Mouse (Mus musculus) embryonic facial prominence, embryonic 11.5 days (tissue): ENCODE data around the gene Gm10130. TPM values are rescaled to one million over a fixed set of nuclear protein-coding genes. Genes with fewer than 3 reads are reported as not detected.
"Not testable (repeated sequence)": the region's sequence is repeated elsewhere in the genome, so short reads cannot be mapped to it uniquely, and the experiment has no call there.

Experiments used
- ATAC-seq: fragments of 200-750 bp; cut with Nextera tagmentation; replicated peaks from 2 replicates; pipeline ENCODE4 v1.8.0; 2017; ENCODE audit warnings: low read depth; ENCODE audit not compliant: insufficient number of reproducible peaks, low FRiP score, low TSS enrichment
- DNase-seq: peaks from one replicate; pipeline ENCODE4 v3.0.0-alpha.2; 2015; ENCODE audit warnings: low spot score
- H3K27ac ChIP-seq: fragments of 300-500 bp; sonication (generic); replicated peaks from 2 replicates; pipeline ENCODE4 v1.5.1; 2014; ENCODE audit warnings: mild to moderate bottlenecking, low read depth, low read length, control low read depth
- H3K27me3 ChIP-seq: fragments of 300-500 bp; sonication (generic); 2 replicates; pipeline ENCODE4 v1.6.1; 2014; ENCODE audit warnings: mild to moderate bottlenecking, low read length, moderate library complexity, mixed read lengths; ENCODE audit not compliant: control insufficient read depth, insufficient read depth
- H3K36me3 ChIP-seq: fragments of 300-500 bp; sonication (generic); replicated peaks from 2 replicates; pipeline ENCODE4 v1.6.1; 2014; ENCODE audit warnings: low read depth, mild to moderate bottlenecking, low read length, moderate library complexity, mixed read lengths; ENCODE audit not compliant: control insufficient read depth, insufficient read depth
- H3K4me1 ChIP-seq: fragments of 300-500 bp; sonication (generic); 2 replicates; pipeline ENCODE4 v1.6.1; 2014; ENCODE audit warnings: low read length, mixed read lengths; ENCODE audit not compliant: control insufficient read depth, insufficient read depth
- H3K4me2 ChIP-seq: fragments of 300-500 bp; sonication (generic); 2 replicates; pipeline ENCODE4 v1.6.1; 2014; ENCODE audit warnings: low read depth, mild to moderate bottlenecking, control low read depth, low read length, moderate library complexity
- H3K4me3 ChIP-seq: fragments of 300-500 bp; sonication (generic); 2 replicates; pipeline ENCODE4 v1.5.1; 2014; ENCODE audit warnings: low read depth, low read length, control low read depth
- H3K9ac ChIP-seq: fragments of 300-500 bp; sonication (generic); replicated peaks from 2 replicates; pipeline ENCODE4 v1.6.1; 2014; ENCODE audit warnings: mild to moderate bottlenecking, control low read depth, low read length
- H3K9me3 ChIP-seq: fragments of 300-500 bp; sonication (generic); replicated peaks from 2 replicates; pipeline ENCODE4 v1.6.1; 2016; ENCODE audit warnings: mild to moderate bottlenecking, low read length, inconsistent platforms, mixed read lengths; ENCODE audit not compliant: control insufficient read depth
- WGBS: fragments of 180-500 bp; shearing (Covaris S2); extraction: QIAGEN DNeasy Blood & Tissue Kit; methylation state at CpG from one replicate; pipeline ENCODE4 v1.1.7; 2014; 5-methylcytosine and 5-hydroxymethylcytosine counted together
- polyA plus RNA-seq: library from polyadenylated mRNA; unstranded; fragments of >200 nt; fragmentation: Nextera tagmentation; extraction: Ambion mirVana; gene quantifications from 2 replicates; pipeline ENCODE4 v1.2.1, GENCODE M21; 2014

Gm10130 gene
- polyA plus RNA-seq = 2.2 and 2.8 TPM in 2 replicates

DNA sequence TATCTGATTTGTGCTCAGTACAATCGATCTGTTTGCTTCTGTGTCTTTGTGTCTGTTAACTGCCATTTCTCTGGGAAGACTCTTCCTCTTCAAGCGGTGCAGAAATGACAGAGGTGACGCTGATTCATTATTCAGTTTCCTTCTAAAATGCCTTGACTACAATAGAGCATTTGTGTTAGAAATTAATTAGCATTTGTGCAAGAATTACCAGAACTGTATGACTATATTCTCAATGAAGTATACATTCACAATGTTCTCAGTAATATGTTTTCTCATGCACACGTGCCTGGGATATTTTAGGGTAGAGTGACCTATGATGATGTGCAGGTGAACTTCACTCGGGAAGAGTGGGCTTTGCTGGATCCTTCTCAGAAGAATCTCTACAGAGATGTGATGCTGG, at the start of gene Gm10130:
TSS of gene Gm10130 (plus strand) at position 301 of the 400 bp plus-strand sequence.
- Histone ChIP-seq H3K4me1 (no peaks in the 10 kb centered on the region), H3K9me3 (peaks cover 3% of the 10 kb centered on the region), H3K4me3 (no peak within 1 kb of the TSS), H3K9ac (no peak within 1 kb of the TSS), H3K27me3 (no peaks in the 10 kb centered on the region), H3K27ac (no peak within 1 kb of the TSS), H3K4me2 (no peak within 1 kb of the TSS), H3K36me3 (no peaks in the 10 kb centered on the region)
- no peak for ATAC-seq
- no peak for DNase-seq
- WGBS = 91% methylated on average over 5 of the region's 5 CpGs

DNA sequence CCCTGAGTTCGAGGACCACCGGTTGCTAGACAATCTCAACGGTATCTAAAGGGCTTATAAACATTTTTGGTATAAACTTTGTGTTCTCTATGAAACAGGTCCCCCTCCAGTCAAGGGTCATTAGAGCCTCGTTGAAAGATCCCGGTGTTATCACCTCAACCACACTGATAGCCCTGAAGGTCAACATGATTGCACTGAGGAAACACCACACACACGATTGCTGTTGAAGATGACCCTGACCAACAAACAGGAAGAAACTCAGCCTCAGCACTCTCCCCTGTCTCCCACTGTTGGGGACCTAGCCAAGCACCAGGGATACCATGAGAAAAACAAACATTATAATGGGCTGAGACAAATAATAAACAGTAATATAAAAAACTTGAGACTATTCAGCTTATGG, 29.8 kb upstream of the Gm10130 start:
- ATAC-seq (no peak), DNase-seq (no peak)
- H3K36me3 ChIP-seq = no peaks in the 10 kb centered on the region
- no peak overlapping the region for H3K27ac ChIP-seq
- no peaks in the 10 kb centered on the region for H3K9me3 ChIP-seq
- H3K4me1 ChIP-seq = no peaks in the 10 kb centered on the region
- no peak overlapping the region for H3K4me2 ChIP-seq
- 83% methylated on average over 6 of the region's 6 CpGs for WGBS
- H3K9ac ChIP-seq = no peak overlapping the region
- no peaks in the 10 kb centered on the region for H3K27me3 ChIP-seq
- H3K4me3 ChIP-seq = no peak overlapping the region

DNA sequence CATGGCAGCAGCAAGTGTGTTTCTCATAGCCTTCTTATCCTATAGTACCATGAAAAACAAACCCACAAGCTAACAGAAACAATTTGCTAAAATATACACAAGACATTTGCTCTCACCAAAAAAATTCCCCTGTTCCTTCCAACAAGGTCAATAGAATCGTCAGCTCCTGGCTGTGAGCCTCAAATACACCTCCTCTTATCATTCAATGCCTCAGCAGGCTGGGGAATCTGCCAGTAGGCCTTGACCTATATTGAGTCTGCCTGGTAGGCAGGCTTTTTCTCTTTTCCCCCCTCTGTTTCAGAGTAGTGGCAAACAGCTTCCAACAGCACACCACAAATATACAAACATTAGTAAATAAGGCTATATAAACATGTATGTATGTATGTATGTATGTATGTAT, 24.4 kb upstream of the Gm10130 start:
- ATAC-seq (no peak), DNase-seq (no peak)
- Histone ChIP-seq H3K4me2 (no peak overlapping the region), H3K9ac (no peak overlapping the region), H3K4me3 (no peak overlapping the region), H3K4me1 (no peaks in the 10 kb centered on the region), H3K27ac (no peak overlapping the region), H3K9me3 (no peaks in the 10 kb centered on the region), H3K27me3 (no peaks in the 10 kb centered on the region), H3K36me3 (no peaks in the 10 kb centered on the region)
- 50% methylated on average over 1 of the region's 1 CpGs for WGBS

DNA sequence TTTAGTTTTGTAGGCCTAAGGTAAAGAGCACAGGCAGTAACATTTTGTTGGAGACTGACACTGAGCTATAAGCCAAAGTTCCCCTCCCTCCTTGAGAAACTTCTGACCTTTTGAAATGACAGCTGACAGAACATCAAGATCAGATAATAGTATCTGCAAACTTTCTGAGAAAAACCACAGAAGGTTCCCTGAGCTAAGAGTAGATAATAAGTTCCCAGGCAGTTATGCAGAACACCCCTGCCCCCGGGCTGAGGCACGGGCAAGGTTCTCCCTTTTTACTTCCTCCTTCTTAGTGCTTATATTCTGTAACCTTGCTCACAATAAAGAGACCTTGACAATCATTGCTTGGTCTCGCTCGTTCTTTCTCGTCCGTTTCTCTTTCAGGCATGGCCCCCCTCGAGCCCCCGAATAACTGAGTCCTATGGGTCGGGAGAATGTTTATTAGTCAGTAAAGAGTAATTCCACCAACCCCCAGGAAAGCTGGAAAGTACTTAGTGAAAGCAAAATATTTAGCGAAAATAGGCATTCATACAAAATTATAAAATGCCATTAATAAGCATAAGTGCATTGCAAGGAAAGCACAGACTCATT, 16.2 kb upstream of the Gm10130 start:
- Histone ChIP-seq H3K4me1 (no peaks in the 10 kb centered on the region), H3K4me3 (no peak overlapping the region), H3K36me3 (no peaks in the 10 kb centered on the region), H3K9me3 (no peaks in the 10 kb centered on the region), H3K27ac (no peak overlapping the region), H3K9ac (no peak overlapping the region), H3K4me2 (no peak overlapping the region), H3K27me3 (no peaks in the 10 kb centered on the region)
- ATAC-seq (no peak), DNase-seq (no peak)
- WGBS = 87% methylated on average over 10 of the region's 10 CpGs

DNA sequence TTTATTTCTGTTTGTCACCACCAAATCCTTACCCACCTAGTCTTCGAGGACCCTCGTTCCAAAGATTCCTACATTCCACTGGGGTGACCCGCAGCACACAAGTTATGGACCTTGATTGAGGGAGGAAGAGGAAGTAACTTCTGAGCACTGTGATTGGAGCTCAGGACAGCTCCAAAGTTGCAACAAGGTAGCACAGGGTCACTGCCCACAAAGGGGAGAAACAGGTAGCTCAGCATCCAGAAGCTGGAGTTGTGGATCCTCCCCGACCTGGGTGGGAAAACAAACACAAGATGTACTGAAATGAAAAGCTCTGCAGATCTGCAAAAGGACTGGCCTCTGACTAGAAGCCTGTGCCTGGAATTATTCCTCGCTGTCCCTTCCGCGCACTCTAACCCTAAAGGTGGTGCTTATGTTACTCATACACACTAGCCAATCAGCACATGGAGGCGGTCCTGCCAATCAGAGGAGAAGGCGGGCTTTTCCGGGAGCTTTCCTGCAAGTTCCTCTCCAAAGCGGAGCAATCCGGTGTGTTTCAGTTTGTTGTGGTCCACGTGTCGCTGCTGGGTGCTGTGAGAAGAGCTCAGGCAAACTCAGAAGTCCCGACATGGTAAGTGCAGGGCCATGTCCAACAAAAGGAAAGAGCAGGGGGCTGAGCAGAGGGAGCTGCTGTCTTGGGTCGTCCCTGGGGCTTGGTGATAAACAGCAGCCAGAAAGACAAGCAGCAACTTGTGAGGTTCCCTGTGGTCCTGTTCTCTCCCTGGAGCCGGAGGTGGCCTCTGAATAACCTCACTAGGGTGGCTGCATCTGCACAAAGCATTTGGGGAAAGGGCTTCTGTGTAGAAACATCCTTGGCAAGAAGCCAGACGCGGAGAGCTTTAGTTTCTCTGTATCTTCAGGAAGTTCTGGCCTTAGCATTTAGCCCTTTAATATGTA, 12.3 kb upstream of the Gm10130 start:
- not testable (repeated sequence) for H3K4me1 ChIP-seq, H3K9me3 ChIP-seq, H3K36me3 ChIP-seq, H3K27me3 ChIP-seq, H3K27ac ChIP-seq
- peak; percentile 89 for DNase-seq
- Histone ChIP-seq H3K4me2 (peak overlapping the region; percentile 30), H3K9ac (peak overlapping the region; percentile 60), H3K4me3 (peak overlapping the region; percentile 48)
- ATAC-seq = peak; percentile 98
- 20% methylated on average over 19 of the region's 19 CpGs for WGBS

DNA sequence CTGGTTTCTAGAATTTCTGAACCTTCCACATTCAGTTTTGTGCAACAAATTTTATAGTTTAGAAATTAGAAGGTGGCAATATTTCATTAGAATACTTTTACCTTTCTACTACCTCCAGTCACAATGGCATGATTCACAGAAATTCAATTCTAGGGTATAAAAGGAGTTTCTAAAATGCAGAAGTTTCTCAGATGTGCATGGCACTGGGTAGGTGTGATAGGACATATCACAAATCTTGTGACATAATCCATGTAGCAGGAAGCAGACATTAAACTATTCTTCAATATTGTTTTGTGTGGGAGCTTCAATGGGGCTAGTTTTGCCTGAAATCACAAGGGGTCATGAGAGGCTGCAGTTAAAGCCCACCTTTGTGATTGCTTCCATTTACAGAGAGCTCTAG, 7.4 kb upstream of the Gm10130 start:
- no peaks in the 10 kb centered on the region; the same call in 1 of the 2 replicates for H3K36me3 ChIP-seq
- DNase-seq (no peak), ATAC-seq (no peak)
- no peak overlapping the region for H3K27ac ChIP-seq
- no peaks in the 10 kb centered on the region for H3K4me1 ChIP-seq
- no peaks in the 10 kb centered on the region for H3K27me3 ChIP-seq
- H3K9me3 ChIP-seq = no peaks in the 10 kb centered on the region; the same call in none of the 2 replicates
- H3K4me2 ChIP-seq = no peak overlapping the region
- H3K9ac ChIP-seq = no peak overlapping the region
- no peak overlapping the region for H3K4me3 ChIP-seq

DNA sequence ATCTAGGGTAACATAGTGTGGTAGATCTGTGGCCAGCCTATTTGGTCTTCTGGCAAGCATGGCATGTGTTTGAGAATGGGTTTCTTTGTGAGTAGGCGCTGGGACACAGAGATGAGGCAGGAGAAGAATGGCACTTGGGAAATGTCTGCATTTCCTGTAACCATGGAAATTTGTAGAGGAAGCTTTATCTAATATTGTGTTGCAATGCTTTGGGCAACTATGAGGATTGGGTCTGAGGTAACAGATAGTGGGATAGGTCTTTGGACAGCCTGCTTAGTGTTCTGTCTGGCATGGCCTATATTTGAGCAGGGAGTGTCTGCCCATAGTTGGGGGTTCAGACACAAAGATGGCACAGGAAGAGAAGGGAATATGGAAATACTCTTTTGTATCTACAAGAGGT, 4.5 kb upstream of the Gm10130 start:
- no peak for ATAC-seq
- Histone ChIP-seq H3K36me3 (no peaks in the 10 kb centered on the region; the same call in 1 of the 2 replicates), H3K27me3 (no peaks in the 10 kb centered on the region), H3K4me2 (no peak overlapping the region), H3K4me3 (no peak overlapping the region), H3K4me1 (no peaks in the 10 kb centered on the region), H3K27ac (no peak overlapping the region), H3K9ac (no peak overlapping the region), H3K9me3 (peaks cover 3% of the 10 kb centered on the region)
- no peak for DNase-seq
- WGBS = 96% methylated on average over 1 of the region's 1 CpGs

DNA sequence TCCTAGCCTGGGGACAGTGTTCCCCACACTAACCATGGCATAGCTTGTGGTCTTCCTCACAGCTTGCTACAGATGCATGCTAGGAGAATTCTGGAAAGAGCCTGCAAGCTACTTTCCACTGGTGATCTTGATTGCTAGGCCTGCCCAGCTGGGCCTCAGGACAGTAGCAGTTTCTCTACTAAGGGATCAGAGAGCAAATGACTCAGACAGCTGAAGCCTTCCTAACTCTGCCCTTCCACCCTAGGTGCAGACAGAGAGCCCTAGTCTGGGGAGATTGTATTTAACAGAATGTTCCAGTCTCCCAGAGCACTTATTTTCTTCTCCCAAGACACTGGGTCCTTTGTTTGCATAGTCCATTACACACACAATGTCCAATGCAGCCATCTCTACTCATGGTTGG, 33.6 kb downstream of the Gm10130 start:
- not testable (repeated sequence) for H3K4me2 ChIP-seq, H3K27me3 ChIP-seq, H3K4me1 ChIP-seq, ATAC-seq, H3K4me3 ChIP-seq, H3K27ac ChIP-seq, H3K9me3 ChIP-seq, H3K9ac ChIP-seq, H3K36me3 ChIP-seq, DNase-seq
